Mouse (Mus musculus) megakaryocyte, embryonic 14.5 days (primary cell): ENCODE measurements around the gene Fat2.

Experiments
- FLI1 ChIP-seq: IDR thresholded peaks from 2 replicates; pipeline ENCODE4 v1.6.1; 2012; ENCODE audit warnings: low read length, inconsistent platforms, mixed read lengths
- GATA1 ChIP-seq: IDR thresholded peaks from 3 replicates; pipeline ENCODE4 v1.6.1; 2012; ENCODE audit warnings: mixed read lengths, low read length, inconsistent platforms, borderline replicate concordance

GRCm38 (mm10) chr11:55334545-55334944, 1.8 kb downstream of the Fat2 start:
- no peak for TF ChIP-seq FLI1
- TF ChIP-seq GATA1 = no peak
